Mouse (Mus musculus) megakaryocyte, embryonic 14.5 days (primary cell): Measurements from ENCODE around the gene Sbk3.

Experiments used
- FLI1 ChIP-seq: IDR thresholded peaks from 2 replicates; pipeline ENCODE4 v1.6.1; 2012; ENCODE audit warnings: low read length, inconsistent platforms, mixed read lengths
- GATA1 ChIP-seq: IDR thresholded peaks from 3 replicates; pipeline ENCODE4 v1.6.1; 2012; ENCODE audit warnings: mixed read lengths, low read length, inconsistent platforms, borderline replicate concordance

DNA sequence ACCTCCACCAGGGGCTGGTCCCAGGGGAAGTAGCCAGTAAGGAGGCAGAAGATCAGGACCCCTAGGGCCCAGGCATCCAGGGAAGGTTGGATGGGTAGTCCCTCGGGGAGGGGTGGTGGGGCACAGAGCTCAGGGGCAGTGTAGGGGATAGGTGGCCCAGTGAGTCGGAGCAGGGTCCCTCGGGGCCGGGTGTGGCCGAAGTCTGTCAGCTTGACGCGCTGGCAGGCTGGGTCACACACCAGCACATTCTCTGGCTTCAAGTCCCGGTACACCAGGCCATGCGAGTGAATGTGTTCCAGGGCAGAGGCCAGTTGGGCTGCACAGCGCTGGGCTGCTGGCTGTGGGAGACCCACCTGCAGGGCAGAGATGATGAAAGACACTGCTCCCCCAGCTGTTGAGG, 13.6 kb downstream of the Sbk3 start:
- TF ChIP-seq GATA1, result no peak
- no peak for TF ChIP-seq FLI1
